Mouse (Mus musculus): Measurements from ENCODE around the gene Tmem215. TPM values are rescaled to one million over a fixed set of nuclear protein-coding genes. Genes with fewer than 3 reads are reported as not detected.

Gene Tmem215
- total RNA-seq (2017), result 0.35 TPM in 1 of 2 replicates, not detected in the other

GRCm38 (mm10) chr4:40471880-40472279 is at the start of gene Tmem215:
Gene Tmem215 (plus strand): TSS chr4:40472180.
- ATAC-seq (ENCODE audit: extremely low read depth, insufficient number of reproducible peaks, low FRiP score, poor library complexity, severe bottlenecking), result no peak

GRCm38 (mm10) chr4:40431916-40432315 is 40.1 kb upstream of the Tmem215 start:
- ATAC-seq (ENCODE audit: extremely low read depth, insufficient number of reproducible peaks, low FRiP score, poor library complexity, severe bottlenecking), result no peak

GRCm38 (mm10) chr4:40433379-40433778 is 38.6 kb upstream of the Tmem215 start:
- ATAC-seq (ENCODE audit: extremely low read depth, insufficient number of reproducible peaks, low FRiP score, poor library complexity, severe bottlenecking), result no peak

GRCm38 (mm10) chr4:40434388-40434787 is 37.6 kb upstream of the Tmem215 start:
- ATAC-seq (ENCODE audit: extremely low read depth, insufficient number of reproducible peaks, low FRiP score, poor library complexity, severe bottlenecking), result no peak

- no peak for ATAC-seq (ENCODE audit: extremely low read depth, insufficient number of reproducible peaks, low FRiP score, poor library complexity, severe bottlenecking)
Measured at GRCm38 (mm10) chr4:40443565-40443964, 28.4 kb upstream of the Tmem215 start.

GRCm38 (mm10) chr4:40472700-40473530 is 935 bp downstream of the Tmem215 start:
- ATAC-seq (ENCODE audit: extremely low read depth, insufficient number of reproducible peaks, low FRiP score, poor library complexity, severe bottlenecking), result no peak

- ATAC-seq (ENCODE audit: extremely low read depth, insufficient number of reproducible peaks, low FRiP score, poor library complexity, severe bottlenecking), result no peak
Measured at GRCm38 (mm10) chr4:40473911-40474310, 1.9 kb downstream of the Tmem215 start.

GRCm38 (mm10) chr4:40477963-40478362 is 6.0 kb downstream of the Tmem215 start:
- no peak for ATAC-seq (ENCODE audit: extremely low read depth, insufficient number of reproducible peaks, low FRiP score, poor library complexity, severe bottlenecking)

GRCm38 (mm10) chr4:40486546-40486945 is 14.6 kb downstream of the Tmem215 start:
- no peak for ATAC-seq (ENCODE audit: extremely low read depth, insufficient number of reproducible peaks, low FRiP score, poor library complexity, severe bottlenecking)

- no peak for ATAC-seq (ENCODE audit: extremely low read depth, insufficient number of reproducible peaks, low FRiP score, poor library complexity, severe bottlenecking)
Measured at GRCm38 (mm10) chr4:40491731-40492130, 19.8 kb downstream of the Tmem215 start.

GRCm38 (mm10) chr4:40496354-40496753 is 24.4 kb downstream of the Tmem215 start:
- no peak for ATAC-seq (ENCODE audit: extremely low read depth, insufficient number of reproducible peaks, low FRiP score, poor library complexity, severe bottlenecking)

- ATAC-seq (ENCODE audit: extremely low read depth, insufficient number of reproducible peaks, low FRiP score, poor library complexity, severe bottlenecking), result no peak
Measured at GRCm38 (mm10) chr4:40496828-40497227, 24.8 kb downstream of the Tmem215 start.

- ATAC-seq (ENCODE audit: extremely low read depth, insufficient number of reproducible peaks, low FRiP score, poor library complexity, severe bottlenecking), result no peak
Measured at GRCm38 (mm10) chr4:40499812-40500591, 28.0 kb downstream of the Tmem215 start.

- ATAC-seq (ENCODE audit: extremely low read depth, insufficient number of reproducible peaks, low FRiP score, poor library complexity, severe bottlenecking), result no peak
Measured at GRCm38 (mm10) chr4:40502459-40502858, 30.5 kb downstream of the Tmem215 start.

- ATAC-seq (ENCODE audit: extremely low read depth, insufficient number of reproducible peaks, low FRiP score, poor library complexity, severe bottlenecking), result no peak
Measured at GRCm38 (mm10) chr4:40509534-40509933, 37.6 kb downstream of the Tmem215 start.

GRCm38 (mm10) chr4:40513235-40513634 is 41.3 kb downstream of the Tmem215 start:
- no peak for ATAC-seq (ENCODE audit: extremely low read depth, insufficient number of reproducible peaks, low FRiP score, poor library complexity, severe bottlenecking)

GRCm38 (mm10) chr4:40518545-40519324 is 46.8 kb downstream of the Tmem215 start:
- ATAC-seq (ENCODE audit: extremely low read depth, insufficient number of reproducible peaks, low FRiP score, poor library complexity, severe bottlenecking), result no peak
